19 mouse cellular contexts compared by ENCODE assay signal in the genomic region with DNA sequence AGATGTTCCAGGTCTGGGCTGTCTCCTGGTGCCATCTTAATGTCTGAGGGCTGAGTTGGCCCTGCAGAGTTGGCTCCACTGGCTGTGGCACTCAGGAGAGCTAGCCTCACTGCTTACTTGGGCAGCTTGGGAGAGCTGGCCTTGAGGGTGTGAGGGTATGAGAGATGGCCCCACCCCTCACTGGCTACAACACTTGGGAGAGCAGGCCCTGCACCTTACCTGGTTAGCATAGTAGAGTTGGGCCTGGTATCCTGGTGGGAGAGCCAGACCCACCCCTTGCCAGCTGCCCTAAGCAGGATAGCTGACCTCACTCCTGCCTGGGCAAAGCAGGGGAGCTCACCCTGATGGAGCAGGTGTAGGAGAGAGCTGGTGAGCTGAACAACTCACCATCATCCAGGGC. TPM values are rescaled to one million over a fixed set of nuclear protein-coding genes. Genes with fewer than 3 reads are reported as not detected.
DNase-seq lines count a peak whose midpoint lies in the region; ATAC-seq and TF ChIP-seq lines count a peak whose summit lies in the region.
"Had no signal": no experiment of that assay in that cellular context is flagged by ENCODE, and none has a peak within 500 bp of the region (broad histone marks: within the 10 kb centered on the region; RNA-seq: fewer than 3 reads in every experiment).

No protein-coding gene starts in this region.

- H3K9me3 ChIP-seq in forebrain, embryonic 13.5 days (replicated peaks): no peaks in the 10 kb centered on the region
- no peaks in the 10 kb centered on the region for H3K9me3 ChIP-seq in forebrain, postnatal 0 days (ENCODE audit: low read length)
- H3K9me3 ChIP-seq in heart, embryonic 13.5 days: no peaks in the 10 kb centered on the region
- no peaks in the 10 kb centered on the region for H3K9me3 ChIP-seq in hindbrain, embryonic 14.5 days (ENCODE audit: control insufficient read depth, low read length)
- H3K9me3 ChIP-seq: embryonic facial prominence, embryonic 13.5 days; limb, embryonic 12.5 days; liver, embryonic 12.5 days had no signal

- H3K4me1 ChIP-seq in forebrain, embryonic 13.5 days: peaks cover 10% of the 10 kb centered on the region; the same call in 1 of the 2 replicates
- 0 out of 2 replicates have a peak, but pooled peaks cover 4% of the 10 kb centered on the region for H3K4me1 ChIP-seq in forebrain, postnatal 0 days (ENCODE audit: insufficient read depth)
- peaks cover 76% of the 10 kb centered on the region for H3K4me1 ChIP-seq in heart, embryonic 13.5 days
- H3K4me1 ChIP-seq in hindbrain, embryonic 14.5 days (replicated peaks; ENCODE audit: control insufficient read depth, insufficient read depth, low read length): peaks cover 16% of the 10 kb centered on the region
- H3K4me1 ChIP-seq: limb, embryonic 12.5 days; liver, embryonic 12.5 days had no signal

- no peak overlapping the region for H3K4me3 ChIP-seq in forebrain, embryonic 13.5 days
- H3K4me3 ChIP-seq in forebrain, postnatal 0 days (ENCODE audit: low read depth, low read length): no peak overlapping the region
- no peak overlapping the region for H3K4me3 ChIP-seq in heart, embryonic 13.5 days
- H3K4me3 ChIP-seq in layer of hippocampus, adult 2 months: no peak overlapping the region
- H3K4me3 ChIP-seq in hindbrain, embryonic 14.5 days (replicated peaks; ENCODE audit: low read length): no peak overlapping the region
- H3K4me3 ChIP-seq: embryonic facial prominence, embryonic 13.5 days; limb, embryonic 12.5 days; liver, embryonic 12.5 days had no signal

- no peaks in the 10 kb centered on the region for H3K27me3 ChIP-seq in forebrain, embryonic 13.5 days
- no peaks in the 10 kb centered on the region for H3K27me3 ChIP-seq in forebrain, postnatal 0 days (ENCODE audit: insufficient read depth, low read length)
- H3K27me3 ChIP-seq in heart, embryonic 13.5 days (replicated peaks): no peaks in the 10 kb centered on the region
- H3K27me3 ChIP-seq in hindbrain, embryonic 14.5 days (ENCODE audit: control insufficient read depth, insufficient read depth, low read length): no peaks in the 10 kb centered on the region
- H3K27me3 ChIP-seq: embryonic facial prominence, embryonic 13.5 days; limb, embryonic 12.5 days; liver, embryonic 12.5 days; Patski had no signal

- DNase-seq in forebrain, postnatal 0 days: no peak
- DNase-seq in heart, postnatal 10 days: no peak
- no peak for DNase-seq in layer of hippocampus, adult 2 months (ENCODE audit: low spot score in 2 of 2)
- no peak for DNase-seq in layer of hippocampus, adult 8-10 months (ENCODE audit: low spot score in 2 of 2)
- no peak for DNase-seq in hindbrain, embryonic 14.5 days (ENCODE audit: low spot score)
- no peak for DNase-seq in adrenal gland, adult 2 months
- DNase-seq: adrenal gland, postnatal 14 days; cerebellum, adult 9-11 months; kidney, adult 9 months; kidney, postnatal 36 days; lung, adult 2 months; right cerebral cortex, postnatal 4 days had no signal

- no peak overlapping the region for H3K27ac ChIP-seq in forebrain, embryonic 13.5 days
- H3K27ac ChIP-seq in forebrain, postnatal 0 days (ENCODE audit: low read depth, low read length): no peak overlapping the region
- 0 out of 2 replicates have a peak overlapping the region, but pooled peaks have one; percentile 12 for H3K27ac ChIP-seq in heart, embryonic 13.5 days (replicated peaks)
- peak overlapping the region; percentile 36; the same call in 1 of the 2 replicates for H3K27ac ChIP-seq in layer of hippocampus, adult 2 months
- H3K27ac ChIP-seq in hindbrain, embryonic 14.5 days: no peak overlapping the region
- H3K27ac ChIP-seq: embryonic facial prominence, embryonic 13.5 days; limb, embryonic 12.5 days; liver, embryonic 12.5 days had no signal

- ATAC-seq in forebrain, embryonic 13.5 days: peak; percentile 38; the same call in 1 of the 2 replicates
- ATAC-seq in forebrain, postnatal 0 days: no peak
- ATAC-seq in heart, embryonic 13.5 days (ENCODE audit: extremely low read depth, insufficient number of reproducible peaks, low FRiP score, low TSS enrichment): no peak
- peak; percentile 49; the same call in 1 of the 2 replicates for ATAC-seq in hindbrain, embryonic 14.5 days (ENCODE audit: low FRiP score)
- ATAC-seq: CD4-positive, CD25-positive, alpha-beta regulatory T cell, adult 4 months; liver, embryonic 12.5 days; Patski had no signal

- no peaks in the 10 kb centered on the region for H3K36me3 ChIP-seq in forebrain, embryonic 13.5 days (ENCODE audit: poor library complexity, severe bottlenecking)
- peaks cover 10% of the 10 kb centered on the region for H3K36me3 ChIP-seq in forebrain, postnatal 0 days (ENCODE audit: insufficient read depth)
- peaks cover 43% of the 10 kb centered on the region for H3K36me3 ChIP-seq in heart, embryonic 13.5 days
- peaks cover 9% of the 10 kb centered on the region; the same call in 1 of the 2 replicates for H3K36me3 ChIP-seq in hindbrain, embryonic 14.5 days (replicated peaks; ENCODE audit: control insufficient read depth, insufficient read depth)
- H3K36me3 ChIP-seq: liver, embryonic 12.5 days had no signal

- intact Hi-C loops in heart, postnatal 10 days (cut with DNase I): no loop called here

- no peak overlapping the region for H3K4me2 ChIP-seq in forebrain, embryonic 13.5 days
- no peak overlapping the region for H3K4me2 ChIP-seq in forebrain, postnatal 0 days (ENCODE audit: low read depth)
- H3K4me2 ChIP-seq in heart, embryonic 13.5 days: no peak overlapping the region
- no peak overlapping the region for H3K4me2 ChIP-seq in hindbrain, embryonic 14.5 days (replicated peaks)
- H3K4me2 ChIP-seq: embryonic facial prominence, embryonic 13.5 days; limb, embryonic 12.5 days; liver, embryonic 12.5 days had no signal

- H3K9ac ChIP-seq in forebrain, embryonic 13.5 days: no peak overlapping the region
- H3K9ac ChIP-seq in forebrain, postnatal 0 days: no peak overlapping the region
- H3K9ac ChIP-seq in heart, embryonic 13.5 days: no peak overlapping the region
- H3K9ac ChIP-seq in hindbrain, embryonic 14.5 days: no peak overlapping the region
- H3K9ac ChIP-seq: embryonic facial prominence, embryonic 13.5 days; limb, embryonic 12.5 days; liver, embryonic 12.5 days had no signal

- no peak for TF ChIP-seq CTCF in forebrain, postnatal 0 days (IDR thresholded peaks at IDR 0.05; ENCODE audit: low read depth)
- TF ChIP-seq CTCF in layer of hippocampus, adult 2 months (conservative IDR thresholded peaks at IDR 0.05): no peak

RNA-seq across cellular contexts. Expression of gene Sptbn1, which starts 32.3 kb away (rescaled TPM):
- polyA plus RNA-seq in forebrain, embryonic 13.5 days (2015; fragmentation: Nextera tagmentation; extraction: Ambion mirVana): 85.6 and 94.0 TPM in 2 replicates
- total RNA-seq in forebrain, postnatal 0 days (2014; rRNA removed): 289 and 328 TPM in 2 replicates
- polyA plus RNA-seq in forebrain, postnatal 0 days (2015; fragmentation: Nextera tagmentation; extraction: Ambion mirVana): 108 and 150 TPM in 2 replicates
- polyA plus RNA-seq in heart, embryonic 13.5 days (2015; fragmentation: Nextera tagmentation; extraction: Ambion mirVana): 145 and 155 TPM in 2 replicates
- total RNA-seq in heart, postnatal 10 days (2021): 100 to 1,000 TPM; 571 to 593 TPM
- total RNA-seq in layer of hippocampus, adult 2 months (2021): 100 to 1,000 TPM; 564 to 576 TPM
- 100 to 1,000 TPM; 536 to 568 (median 551) TPM for total RNA-seq in layer of hippocampus, adult 8-10 months (2022)
- polyA plus RNA-seq in hindbrain, embryonic 14.5 days (2014; fragmentation: Nextera tagmentation; extraction: Ambion mirVana): 209 and 221 TPM in 2 replicates
- total RNA-seq in adrenal gland, adult 2 months (2021): 100 to 1,000 TPM; 249 to 315 TPM
- polyA plus RNA-seq in adrenal gland, adult 2 months (2012; rRNA removed): 40.5 and 53.8 TPM in 2 replicates

Comparison
In these comparisons a context has a peak if more than half of its experiments do, and no peak if none do; other contexts are left out.
1. ATAC-seq: peak in forebrain, embryonic 13.5 days (single experiment) and hindbrain, embryonic 14.5 days (single experiment); none in forebrain, postnatal 0 days (single experiment) and heart, embryonic 13.5 days (single experiment).
2. H3K27ac ChIP-seq: peak in heart, embryonic 13.5 days (single experiment) and layer of hippocampus, adult 2 months (single experiment); none in forebrain, embryonic 13.5 days (single experiment), forebrain, postnatal 0 days (single experiment) and hindbrain, embryonic 14.5 days (single experiment).